Mouse (Mus musculus) neural tube, embryonic 14.5 days (tissue): ENCODE measurements around the gene Msto1. TPM values are rescaled to one million over a fixed set of nuclear protein-coding genes. Genes with fewer than 3 reads are reported as not detected.
"Not testable (repeated sequence)": the region's sequence is repeated elsewhere in the genome, so short reads cannot be mapped to it uniquely, and the experiment has no call there.

Experiments
- ATAC-seq: fragments of 200-750 bp; cut with Nextera tagmentation; 2 replicates; pipeline ENCODE4 v1.8.0; 2017; ENCODE audit warnings: low read depth, mild to moderate bottlenecking, moderate TSS enrichment, moderate library complexity
- H3K27ac ChIP-seq: fragments of 300-500 bp; sonication (generic); 2 replicates; pipeline ENCODE4 v1.5.1; 2014; ENCODE audit warnings: low read depth, mild to moderate bottlenecking, control low read depth, low read length, moderate library complexity, mixed read lengths
- H3K27me3 ChIP-seq: fragments of 300-500 bp; sonication (generic); 2 replicates; pipeline ENCODE4 v1.6.1; 2014; ENCODE audit warnings: low read length; ENCODE audit not compliant: control insufficient read depth, insufficient read depth
- H3K36me3 ChIP-seq: fragments of 300-500 bp; sonication (generic); 2 replicates; pipeline ENCODE4 v1.6.1; 2014; ENCODE audit warnings: low read length, mixed read lengths; ENCODE audit not compliant: control insufficient read depth, insufficient read depth
- H3K4me1 ChIP-seq: fragments of 300-500 bp; sonication (generic); 2 replicates; pipeline ENCODE4 v1.6.1; 2014; ENCODE audit warnings: low read length; ENCODE audit not compliant: control insufficient read depth, insufficient read depth
- H3K4me2 ChIP-seq: fragments of 300-500 bp; sonication (generic); 2 replicates; pipeline ENCODE4 v1.6.1; 2014; ENCODE audit warnings: mild to moderate bottlenecking, low read depth, low read length, control low read depth
- H3K4me3 ChIP-seq: fragments of 300-500 bp; sonication (generic); 2 replicates; pipeline ENCODE4 v1.5.1; 2014; ENCODE audit warnings: low read depth, low read length, control low read depth, mixed read lengths
- H3K9ac ChIP-seq: fragments of 300-500 bp; sonication (generic); replicated peaks from 2 replicates; pipeline ENCODE4 v1.6.1; 2014; ENCODE audit warnings: low read depth, mild to moderate bottlenecking, control low read depth, low read length, mixed read lengths
- H3K9me3 ChIP-seq: fragments of 300-500 bp; sonication (generic); 2 replicates; pipeline ENCODE4 v1.6.1; 2016; ENCODE audit warnings: low read length; ENCODE audit not compliant: control insufficient read depth
- WGBS: fragments of 180-500 bp; shearing (Covaris S2); extraction: QIAGEN DNeasy Blood & Tissue Kit; methylation state at CpG from one replicate; pipeline ENCODE4 v1.1.7; 2014; 5-methylcytosine and 5-hydroxymethylcytosine counted together
- polyA plus RNA-seq: library from polyadenylated mRNA; unstranded; fragments of >200 nt; fragmentation: Nextera tagmentation; extraction: Ambion mirVana; gene quantifications from 2 replicates; pipeline ENCODE4 v1.2.1, GENCODE M21; 2014

Gene Msto1
- polyA plus RNA-seq, result 49.3 and 50.7 TPM in 2 replicates

DNA sequence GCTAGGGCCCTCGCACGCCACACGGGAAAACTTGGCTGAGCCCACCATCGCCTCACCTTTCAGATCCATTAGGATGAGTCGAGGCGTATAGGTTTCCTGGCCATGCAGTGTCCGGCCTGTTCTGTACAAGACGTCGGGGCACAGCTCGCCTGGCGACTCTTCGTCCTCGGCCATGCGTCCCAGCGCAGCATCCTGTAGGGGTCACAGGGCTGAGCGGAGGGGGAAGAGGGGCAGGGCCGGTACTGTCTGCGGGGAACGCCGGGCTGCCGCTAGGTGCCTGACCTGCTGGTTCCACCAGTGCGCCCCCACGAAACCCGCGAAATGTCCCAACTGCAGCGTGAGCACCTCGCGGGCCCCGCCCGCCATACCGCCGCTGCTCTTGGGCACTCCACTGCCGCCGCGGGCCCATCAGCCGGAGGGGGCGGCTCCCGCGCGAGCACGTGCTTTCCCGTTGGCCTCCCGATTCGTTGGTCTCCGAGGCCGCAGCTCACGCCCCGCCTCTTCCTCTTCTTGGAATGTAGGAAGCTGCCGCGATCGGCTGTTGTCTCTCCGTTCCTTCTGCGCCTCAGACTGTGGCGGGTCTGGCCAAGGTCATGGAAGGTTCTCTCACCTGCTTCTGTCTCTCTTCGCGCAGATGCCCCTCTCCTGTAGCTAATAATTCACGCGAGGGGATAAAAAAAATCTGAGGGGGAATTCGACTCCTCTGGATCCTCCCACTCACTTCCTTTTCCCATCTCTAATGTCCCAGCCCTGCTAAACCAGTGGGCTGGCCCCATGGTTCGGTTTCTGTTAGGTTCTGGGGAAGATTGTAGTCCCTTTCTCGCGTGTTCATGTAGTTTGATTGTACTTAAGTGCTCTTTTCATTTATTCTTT, at the start of gene Msto1:
Gene Msto1, minus strand, starts transcription at position 489 of the 873 bp plus-strand sequence.
- Histone ChIP-seq H3K9ac (peak within 1 kb of the TSS; percentile 80), H3K27ac (peak within 1 kb of the TSS; percentile 85), H3K9me3 (no peaks in the 10 kb centered on the region), H3K4me1 (peaks cover 14% of the 10 kb centered on the region), H3K4me3 (peak within 1 kb of the TSS; percentile 78), H3K36me3 (peaks cover 21% of the 10 kb centered on the region), H3K4me2 (peak within 1 kb of the TSS; percentile 75), H3K27me3 (no peaks in the 10 kb centered on the region)
- WGBS, result under 1% methylated on average over 62 of the region's 62 CpGs
- peak; percentile 98 for ATAC-seq

GRCm38 (mm10) chr3:88963211-88963610, 49.4 kb upstream of the Msto1 start:
- not testable (repeated sequence) for H3K36me3 ChIP-seq, H3K9me3 ChIP-seq, H3K4me2 ChIP-seq, H3K4me3 ChIP-seq, ATAC-seq, H3K9ac ChIP-seq, H3K27me3 ChIP-seq, H3K4me1 ChIP-seq, H3K27ac ChIP-seq

GRCm38 (mm10) chr3:88953736-88954135, 39.9 kb upstream of the Msto1 start:
- Histone ChIP-seq H3K27ac (no peak overlapping the region), H3K27me3 (no peaks in the 10 kb centered on the region), H3K4me3 (no peak overlapping the region), H3K4me1 (peaks cover 22% of the 10 kb centered on the region), H3K9me3 (no peaks in the 10 kb centered on the region), H3K9ac (no peak overlapping the region), H3K36me3 (no peaks in the 10 kb centered on the region), H3K4me2 (no peak overlapping the region)
- no peak for ATAC-seq

- H3K36me3 ChIP-seq, result no peaks in the 10 kb centered on the region
- H3K9me3 ChIP-seq, result no peaks in the 10 kb centered on the region
- H3K27me3 ChIP-seq, result no peaks in the 10 kb centered on the region
- ATAC-seq, result no peak
- no peak overlapping the region for H3K27ac ChIP-seq
- 87% methylated on average over 4 of the region's 4 CpGs for WGBS
- peaks cover 27% of the 10 kb centered on the region for H3K4me1 ChIP-seq
- no peak overlapping the region for H3K9ac ChIP-seq
- no peak overlapping the region for H3K4me2 ChIP-seq
- H3K4me3 ChIP-seq, result no peak overlapping the region
These were observed 39.4 kb upstream of the Msto1 start for GRCm38 (mm10) chr3:88953246-88953645.

GRCm38 (mm10) chr3:88951327-88951800, 37.6 kb upstream of the Msto1 start:
- ATAC-seq, result no peak
- H3K27ac ChIP-seq, result peak overlapping the region; percentile 99
- WGBS, result 2% methylated on average over 5 of the region's 5 CpGs
- peak overlapping the region; percentile 93 for H3K9ac ChIP-seq
- no peaks in the 10 kb centered on the region for H3K27me3 ChIP-seq
- peak overlapping the region; percentile 90 for H3K4me2 ChIP-seq
- H3K4me3 ChIP-seq, result peak overlapping the region; percentile 92
- peaks cover 31% of the 10 kb centered on the region for H3K4me1 ChIP-seq
- H3K9me3 ChIP-seq, result no peaks in the 10 kb centered on the region
- no peaks in the 10 kb centered on the region for H3K36me3 ChIP-seq

GRCm38 (mm10) chr3:88950576-88951326, 37.0 kb upstream of the Msto1 start, which contains the start of the genes Ash1l and Dap3:
Ash1l (plus strand) TSS chr3:88950622.
Dap3 (minus strand) TSS chr3:88951181.
- Histone ChIP-seq H3K9me3 (no peaks in the 10 kb centered on the region), H3K27me3 (no peaks in the 10 kb centered on the region), H3K4me2 (peak within 1 kb of the TSS; percentile 90), H3K4me1 (peaks cover 31% of the 10 kb centered on the region), H3K4me3 (peak within 1 kb of the TSS; percentile 92), H3K9ac (peak within 1 kb of the TSS; percentile 93), H3K27ac (peak within 1 kb of the TSS; percentile 99), H3K36me3 (no peaks in the 10 kb centered on the region)
- peak; percentile 87 for ATAC-seq
- under 1% methylated on average over 36 of the region's 64 CpGs for WGBS

- ATAC-seq, result peak; percentile 94
- Histone ChIP-seq H3K27me3 (no peaks in the 10 kb centered on the region), H3K27ac (peak overlapping the region; percentile 99), H3K4me1 (peaks cover 31% of the 10 kb centered on the region), H3K4me2 (peak overlapping the region; percentile 67), H3K4me3 (peak overlapping the region; percentile 92), H3K9me3 (no peaks in the 10 kb centered on the region), H3K36me3 (no peaks in the 10 kb centered on the region), H3K9ac (peak overlapping the region; percentile 93)
- under 1% methylated on average over 71 of the region's 92 CpGs for WGBS
These were observed 36.2 kb upstream of the Msto1 start for GRCm38 (mm10) chr3:88949786-88950575.

DNA sequence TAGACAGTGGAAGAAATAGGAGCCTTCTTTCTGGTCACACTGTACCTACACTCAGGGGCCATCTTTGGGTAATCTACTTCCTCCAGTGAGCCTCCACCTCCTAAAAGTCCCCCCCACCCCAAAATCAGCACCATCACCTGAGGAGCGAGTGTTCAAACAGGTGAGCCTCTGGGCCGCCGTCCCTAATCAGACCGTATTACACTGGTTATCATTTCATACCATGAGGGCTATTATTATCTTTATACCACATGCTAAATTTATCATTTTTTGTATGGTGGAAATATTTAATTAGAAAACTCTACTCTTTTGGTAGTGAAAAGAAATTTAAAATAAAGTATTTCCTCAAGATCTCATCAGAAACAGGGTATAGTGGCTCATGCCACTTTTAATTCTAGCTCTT, 30.3 kb upstream of the Msto1 start:
- Histone ChIP-seq H3K9ac (no peak overlapping the region), H3K27ac (no peak overlapping the region), H3K4me1 (peaks cover 12% of the 10 kb centered on the region), H3K36me3 (peaks cover 10% of the 10 kb centered on the region; the same call in 1 of the 2 replicates), H3K9me3 (no peaks in the 10 kb centered on the region), H3K4me2 (no peak overlapping the region), H3K4me3 (no peak overlapping the region), H3K27me3 (no peaks in the 10 kb centered on the region)
- no peak for ATAC-seq
- 67% methylated on average over 4 of the region's 4 CpGs for WGBS
